Mouse (Mus musculus) activated CD4-positive, CD25-positive, alpha-beta regulatory T cell, adult 4 months (primary cell): ENCODE results near the gene Stat5b. TPM values are rescaled to one million over a fixed set of nuclear protein-coding genes. Genes with fewer than 3 reads are reported as not detected.
A peak's percentile ranks its signal among the peaks of the same experiment; 100 is the strongest.

Experiments used
- ATAC-seq: one replicate; pipeline ENCODE4 v1.8.0; 2017
- polyA plus RNA-seq, 2 experiments: library from polyadenylated mRNA; unstranded; fragments of 100-300 nt; shearing (Covaris generic); gene quantifications; one replicate each; pipeline ENCODE4 v1.2.1; 2017

Stat5b gene
- polyA plus RNA-seq, 2 experiments from 2014 or later = 27.8 to 37.2 TPM

GRCm38 (mm10) chr11:100839523-100839922, 11.0 kb downstream of the Stat5b start:
- ATAC-seq = no peak

GRCm38 (mm10) chr11:100838894-100839293, 11.6 kb downstream of the Stat5b start:
- no peak for ATAC-seq

- no peak for ATAC-seq
These were observed 13.4 kb downstream of the Stat5b start for GRCm38 (mm10) chr11:100836923-100837702.

GRCm38 (mm10) chr11:100833466-100833865, 17.1 kb downstream of the Stat5b start:
- ATAC-seq = no peak

GRCm38 (mm10) chr11:100831396-100831795, 19.1 kb downstream of the Stat5b start:
- ATAC-seq = peak; percentile 38

- ATAC-seq = no peak
These were observed 20.8 kb downstream of the Stat5b start for GRCm38 (mm10) chr11:100829691-100830090.

GRCm38 (mm10) chr11:100828676-100829151, 21.8 kb downstream of the Stat5b start:
- no peak for ATAC-seq

GRCm38 (mm10) chr11:100826161-100826866, 24.2 kb downstream of the Stat5b start:
- ATAC-seq = no peak

- no peak for ATAC-seq
These were observed 25.1 kb downstream of the Stat5b start for GRCm38 (mm10) chr11:100825451-100825850.

- ATAC-seq = no peak
These were observed 26.0 kb downstream of the Stat5b start for GRCm38 (mm10) chr11:100824496-100824895.

- ATAC-seq = peak; percentile 79
These were observed 26.8 kb downstream of the Stat5b start for GRCm38 (mm10) chr11:100823543-100824313.

GRCm38 (mm10) chr11:100822365-100822764, 28.2 kb downstream of the Stat5b start:
- ATAC-seq = peak; percentile 67

- ATAC-seq = no peak
These were observed 28.8 kb downstream of the Stat5b start for GRCm38 (mm10) chr11:100821605-100822220.

- no peak for ATAC-seq
These were observed 30.5 kb downstream of the Stat5b start for GRCm38 (mm10) chr11:100820047-100820446.

GRCm38 (mm10) chr11:100819626-100820025, 30.9 kb downstream of the Stat5b start:
- ATAC-seq = no peak

- ATAC-seq = no peak
These were observed 31.5 kb downstream of the Stat5b start for GRCm38 (mm10) chr11:100819048-100819447.

- peak; percentile 34 for ATAC-seq
These were observed 32.0 kb downstream of the Stat5b start for GRCm38 (mm10) chr11:100818359-100819012.

- ATAC-seq = no peak
These were observed 33.2 kb downstream of the Stat5b start for GRCm38 (mm10) chr11:100817311-100817710.

- ATAC-seq = no peak
These were observed 33.7 kb downstream of the Stat5b start for GRCm38 (mm10) chr11:100816801-100817200.

GRCm38 (mm10) chr11:100816342-100816741, 34.2 kb downstream of the Stat5b start:
- ATAC-seq = no peak

- peak; percentile 81 for ATAC-seq
These were observed 36.0 kb downstream of the Stat5b start for GRCm38 (mm10) chr11:100814498-100814897.

- ATAC-seq = no peak
These were observed 39.4 kb downstream of the Stat5b start for GRCm38 (mm10) chr11:100811132-100811531.
